Mouse (Mus musculus): Measurements from ENCODE around the gene Fgf8. TPM values are rescaled to one million over a fixed set of nuclear protein-coding genes. Genes with fewer than 3 reads are reported as not detected.

Fgf8 gene
- polyA plus RNA-seq, 1 experiment from 2014 or later: 16.1 TPM

- 0 out of 2 replicates have a peak, but pooled peaks have one; percentile 38 for ATAC-seq (ENCODE audit: insufficient number of reproducible peaks, insufficient read depth, low FRiP score, low TSS enrichment, low read depth)
- Histone ChIP-seq H3K9me3 (no peaks in the 10 kb centered on the region), H3K9ac (replicated peaks) (no peak overlapping the region), H3K4me3 (replicated peaks) (no peak overlapping the region), H3K27ac (no peak overlapping the region), H3K4me1 (replicated peaks) (peaks cover 45% of the 10 kb centered on the region), H3K27me3 (peaks cover 49% of the 10 kb centered on the region), H3K4me2 (peak overlapping the region; percentile 1; the same call in 1 of the 2 replicates), H3K36me3 (peaks cover 14% of the 10 kb centered on the region)
- 20% methylated on average over 11 of the region's 11 CpGs for WGBS
Measured at GRCm38 (mm10) chr19:45747028-45747867, 4.5 kb upstream of the Fgf8 start.

GRCm38 (mm10) chr19:45746153-45747020 lies 3.7 kb upstream of the Fgf8 start:
- H3K4me3 ChIP-seq (replicated peaks): peak overlapping the region; percentile 11; the same call in 1 of the 2 replicates
- peaks cover 54% of the 10 kb centered on the region for H3K4me1 ChIP-seq (replicated peaks)
- H3K27me3 ChIP-seq: peaks cover 57% of the 10 kb centered on the region

GRCm38 (mm10) chr19:45745344-45746152 lies 2.8 kb upstream of the Fgf8 start:
- Histone ChIP-seq H3K36me3 (peaks cover 4% of the 10 kb centered on the region; the same call in 1 of the 2 replicates), H3K27me3 (peaks cover 66% of the 10 kb centered on the region), H3K4me1 (replicated peaks) (peaks cover 61% of the 10 kb centered on the region), H3K9ac (replicated peaks) (no peak overlapping the region), H3K4me2 (peak overlapping the region; percentile 25; the same call in 1 of the 2 replicates), H3K27ac (no peak overlapping the region), H3K9me3 (no peaks in the 10 kb centered on the region), H3K4me3 (replicated peaks) (peak overlapping the region; percentile 11; the same call in 1 of the 2 replicates)
- 2% methylated on average over 32 of the region's 32 CpGs for WGBS
- ATAC-seq (ENCODE audit: insufficient number of reproducible peaks, insufficient read depth, low FRiP score, low TSS enrichment, low read depth): no peak

More at GRCm38 (mm10) chr19:45746153-45747020, 3.7 kb upstream of the Fgf8 start:
- Histone ChIP-seq H3K36me3 (peaks cover 5% of the 10 kb centered on the region), H3K27ac (no peak overlapping the region), H3K9me3 (no peaks in the 10 kb centered on the region), H3K4me2 (peak overlapping the region; percentile 25; the same call in 1 of the 2 replicates), H3K9ac (replicated peaks) (no peak overlapping the region)
- no peak for ATAC-seq (ENCODE audit: insufficient number of reproducible peaks, insufficient read depth, low FRiP score, low TSS enrichment, low read depth)
- 8% methylated on average over 29 of the region's 29 CpGs for WGBS

GRCm38 (mm10) chr19:45743619-45744018 lies 904 bp upstream of the Fgf8 start:
- peaks cover 65% of the 10 kb centered on the region for H3K4me1 ChIP-seq (replicated peaks)
- no peaks in the 10 kb centered on the region for H3K9me3 ChIP-seq
- H3K4me3 ChIP-seq (replicated peaks): no peak overlapping the region
- no peak for ATAC-seq (ENCODE audit: insufficient number of reproducible peaks, insufficient read depth, low FRiP score, low TSS enrichment, low read depth)
- H3K4me2 ChIP-seq: no peak overlapping the region
- no peak overlapping the region for H3K9ac ChIP-seq (replicated peaks)
- WGBS: 8% methylated on average over 7 of the region's 7 CpGs
- H3K36me3 ChIP-seq: no peaks in the 10 kb centered on the region
- H3K27me3 ChIP-seq: peaks cover 84% of the 10 kb centered on the region
- no peak overlapping the region for H3K27ac ChIP-seq

- H3K4me1 ChIP-seq (replicated peaks): peaks cover 60% of the 10 kb centered on the region
- 2% methylated on average over 14 of the region's 44 CpGs for WGBS
- peaks cover 89% of the 10 kb centered on the region for H3K27me3 ChIP-seq
- no peaks in the 10 kb centered on the region for H3K9me3 ChIP-seq
- ATAC-seq (ENCODE audit: insufficient number of reproducible peaks, insufficient read depth, low FRiP score, low TSS enrichment, low read depth): no peak
- H3K36me3 ChIP-seq: no peaks in the 10 kb centered on the region
- H3K4me2 ChIP-seq: peak overlapping the region; percentile 90
- H3K4me3 ChIP-seq (replicated peaks): peak overlapping the region; percentile 51
- no peak overlapping the region for H3K27ac ChIP-seq
- H3K9ac ChIP-seq (replicated peaks): peak overlapping the region; percentile 57; the same call in 1 of the 2 replicates
Measured at GRCm38 (mm10) chr19:45742984-45743575, 365 bp upstream of the Fgf8 start.

- Histone ChIP-seq H3K9me3 (no peaks in the 10 kb centered on the region), H3K36me3 (no peaks in the 10 kb centered on the region), H3K4me1 (replicated peaks) (peaks cover 59% of the 10 kb centered on the region), H3K27me3 (peaks cover 97% of the 10 kb centered on the region), H3K9ac (replicated peaks) (peak overlapping the region; percentile 57; the same call in 1 of the 2 replicates), H3K4me3 (replicated peaks) (peak overlapping the region; percentile 51), H3K4me2 (peak overlapping the region; percentile 90), H3K27ac (no peak overlapping the region)
- WGBS: 1% methylated on average over 45 of the region's 45 CpGs
- no peak for ATAC-seq (ENCODE audit: insufficient number of reproducible peaks, insufficient read depth, low FRiP score, low TSS enrichment, low read depth)
Measured at GRCm38 (mm10) chr19:45741431-45742217, 1.1 kb downstream of the Fgf8 start.

- Histone ChIP-seq H3K4me3 (replicated peaks) (peak overlapping the region; percentile 51), H3K4me1 (replicated peaks) (peaks cover 58% of the 10 kb centered on the region), H3K27ac (no peak overlapping the region), H3K36me3 (no peaks in the 10 kb centered on the region), H3K9me3 (no peaks in the 10 kb centered on the region), H3K4me2 (peak overlapping the region; percentile 90; the same call in 1 of the 2 replicates), H3K9ac (replicated peaks) (no peak overlapping the region), H3K27me3 (peaks cover 97% of the 10 kb centered on the region)
- 5% methylated on average over 7 of the region's 7 CpGs for WGBS
- no peak for ATAC-seq (ENCODE audit: insufficient number of reproducible peaks, insufficient read depth, low FRiP score, low TSS enrichment, low read depth)
Measured at GRCm38 (mm10) chr19:45740817-45741216, 1.9 kb downstream of the Fgf8 start.

- no peaks in the 10 kb centered on the region for H3K36me3 ChIP-seq
- 6% methylated on average over 13 of the region's 13 CpGs for WGBS
- H3K4me3 ChIP-seq (replicated peaks): peak overlapping the region; percentile 18; the same call in 1 of the 2 replicates
- H3K4me1 ChIP-seq (replicated peaks): peaks cover 60% of the 10 kb centered on the region
- H3K9ac ChIP-seq (replicated peaks): no peak overlapping the region
- H3K9me3 ChIP-seq: no peaks in the 10 kb centered on the region
- no peak overlapping the region for H3K27ac ChIP-seq
- H3K27me3 ChIP-seq: peaks cover 97% of the 10 kb centered on the region
- no peak for ATAC-seq (ENCODE audit: insufficient number of reproducible peaks, insufficient read depth, low FRiP score, low TSS enrichment, low read depth)
- peak overlapping the region; percentile 28 for H3K4me2 ChIP-seq
Measured at GRCm38 (mm10) chr19:45740233-45740632, 2.5 kb downstream of the Fgf8 start.

- no peak for ATAC-seq (ENCODE audit: insufficient number of reproducible peaks, insufficient read depth, low FRiP score, low TSS enrichment, low read depth)
- 60% methylated on average over 5 of the region's 5 CpGs for WGBS
- H3K4me1 ChIP-seq (replicated peaks): peaks cover 75% of the 10 kb centered on the region
- H3K4me2 ChIP-seq: no peak overlapping the region
- H3K27me3 ChIP-seq: peaks cover 97% of the 10 kb centered on the region
- H3K4me3 ChIP-seq (replicated peaks): no peak overlapping the region
- H3K27ac ChIP-seq: no peak overlapping the region
- no peaks in the 10 kb centered on the region for H3K36me3 ChIP-seq
- H3K9me3 ChIP-seq: no peaks in the 10 kb centered on the region
- H3K9ac ChIP-seq (replicated peaks): no peak overlapping the region
Measured at GRCm38 (mm10) chr19:45738521-45738920, 4.2 kb downstream of the Fgf8 start.

All from limb, embryonic 12.5 days (tissue).